Mouse (Mus musculus) CD4-positive, CD25-positive, alpha-beta regulatory T cell, adult 2 months (primary cell): ENCODE measurements around the gene Syt13.

ENCODE experiments used
- DNase-seq: peaks from one replicate; pipeline ENCODE4 v3.0.0-alpha.2; 2012; ENCODE audit warnings: low read depth, low spot score

Syt13 gene

DNA sequence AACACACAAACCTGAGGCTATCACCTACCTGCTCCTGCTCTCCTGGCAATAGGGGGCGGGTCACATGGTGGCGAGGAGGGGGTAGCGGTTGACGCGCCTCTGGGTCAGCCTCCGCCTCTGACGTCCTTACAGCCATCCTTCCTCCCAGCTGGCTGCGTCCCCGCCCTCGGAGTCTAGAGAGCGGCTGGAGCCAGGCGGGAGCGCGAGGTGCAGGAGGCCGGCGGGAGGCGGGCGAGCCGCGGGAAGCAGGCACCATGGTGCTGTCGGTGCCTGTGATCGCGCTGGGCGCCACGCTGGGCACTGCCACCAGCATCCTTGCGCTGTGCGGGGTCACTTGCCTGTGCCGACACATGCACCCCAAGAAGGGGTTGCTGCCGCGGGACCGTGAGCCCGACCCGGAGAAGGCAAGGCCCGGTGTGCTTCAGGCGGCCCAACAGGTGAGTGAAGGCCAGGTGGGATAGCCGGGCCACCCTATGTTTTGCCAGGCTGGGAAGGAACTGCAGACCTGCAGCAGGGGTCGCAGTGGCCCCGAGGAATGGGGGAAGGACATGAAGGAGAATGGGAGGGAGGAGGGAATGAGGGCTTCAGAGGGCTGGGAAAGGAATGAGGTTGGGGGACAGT is at the start of gene Syt13:
Gene Syt13, plus strand, starts transcription at position 166 of the 621 bp plus-strand sequence.
- DNase-seq = peak; percentile 15

DNA sequence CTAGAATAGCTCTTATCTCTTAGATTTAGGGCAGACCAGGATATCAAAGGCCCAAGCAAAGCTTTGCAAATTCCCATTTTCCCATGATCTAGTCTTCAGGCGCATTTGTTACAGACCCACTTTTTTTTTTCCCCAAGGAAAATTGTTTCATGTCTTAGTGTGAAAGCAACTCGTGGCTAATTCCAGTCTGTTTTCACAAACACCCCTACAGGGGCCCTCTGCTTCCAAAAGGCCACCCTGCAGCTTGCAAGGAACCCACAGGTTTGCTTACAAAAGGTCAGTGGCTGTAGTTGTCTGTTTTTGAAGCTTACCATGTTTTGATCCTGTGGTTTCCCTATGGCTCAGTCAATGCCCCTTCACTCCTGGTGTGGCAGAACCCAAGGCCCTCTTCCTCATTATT is 48.3 kb upstream of the Syt13 start:
- DNase-seq = no peak

GRCm38 (mm10) chr2:92870139-92870836 is 44.6 kb upstream of the Syt13 start:
- DNase-seq = no peak

GRCm38 (mm10) chr2:92871093-92871686 is 43.7 kb upstream of the Syt13 start:
- DNase-seq = no peak

DNA sequence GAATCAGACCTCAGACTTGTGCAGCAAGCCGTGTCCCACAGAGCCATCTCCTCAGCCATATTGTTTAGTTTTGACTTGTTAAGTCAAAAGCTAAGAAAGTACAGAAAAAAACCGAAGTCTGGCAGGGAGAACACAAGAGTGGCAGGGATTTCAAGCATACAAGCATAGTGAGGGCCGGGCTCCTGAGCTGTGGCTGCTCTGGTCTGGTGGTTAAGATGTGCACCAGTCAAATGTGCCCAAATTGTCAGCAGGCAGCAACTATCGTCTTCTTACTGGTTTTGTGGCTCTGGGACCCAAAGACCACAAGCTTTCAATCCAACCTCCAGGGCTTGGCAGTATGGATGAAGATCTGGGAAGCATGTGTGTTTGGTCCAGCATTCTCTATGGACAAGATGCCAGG is 42.2 kb upstream of the Syt13 start:
- no peak for DNase-seq

- no peak for DNase-seq
Observed at GRCm38 (mm10) chr2:92874592-92874991, 40.3 kb upstream of the Syt13 start.

DNA sequence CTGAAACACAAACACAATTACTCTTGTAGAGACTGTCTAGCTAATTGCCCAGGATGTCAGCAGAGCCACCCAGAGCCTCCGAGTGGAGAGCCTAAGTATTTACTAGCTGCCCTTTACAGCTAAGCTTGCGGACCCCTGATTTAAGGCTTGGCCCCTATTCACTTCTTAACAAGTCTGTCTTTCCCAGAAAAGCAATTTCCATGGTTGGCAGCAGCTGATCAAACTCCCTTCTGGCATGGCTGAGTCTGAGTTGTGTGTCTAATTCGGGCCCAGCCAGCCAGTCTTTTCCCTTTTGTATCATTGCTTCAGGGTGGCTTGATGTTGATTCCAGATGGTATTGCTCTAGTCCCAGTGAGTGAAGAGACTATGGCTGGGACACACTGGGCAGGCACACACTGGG is 37.4 kb upstream of the Syt13 start:
- no peak for DNase-seq

DNA sequence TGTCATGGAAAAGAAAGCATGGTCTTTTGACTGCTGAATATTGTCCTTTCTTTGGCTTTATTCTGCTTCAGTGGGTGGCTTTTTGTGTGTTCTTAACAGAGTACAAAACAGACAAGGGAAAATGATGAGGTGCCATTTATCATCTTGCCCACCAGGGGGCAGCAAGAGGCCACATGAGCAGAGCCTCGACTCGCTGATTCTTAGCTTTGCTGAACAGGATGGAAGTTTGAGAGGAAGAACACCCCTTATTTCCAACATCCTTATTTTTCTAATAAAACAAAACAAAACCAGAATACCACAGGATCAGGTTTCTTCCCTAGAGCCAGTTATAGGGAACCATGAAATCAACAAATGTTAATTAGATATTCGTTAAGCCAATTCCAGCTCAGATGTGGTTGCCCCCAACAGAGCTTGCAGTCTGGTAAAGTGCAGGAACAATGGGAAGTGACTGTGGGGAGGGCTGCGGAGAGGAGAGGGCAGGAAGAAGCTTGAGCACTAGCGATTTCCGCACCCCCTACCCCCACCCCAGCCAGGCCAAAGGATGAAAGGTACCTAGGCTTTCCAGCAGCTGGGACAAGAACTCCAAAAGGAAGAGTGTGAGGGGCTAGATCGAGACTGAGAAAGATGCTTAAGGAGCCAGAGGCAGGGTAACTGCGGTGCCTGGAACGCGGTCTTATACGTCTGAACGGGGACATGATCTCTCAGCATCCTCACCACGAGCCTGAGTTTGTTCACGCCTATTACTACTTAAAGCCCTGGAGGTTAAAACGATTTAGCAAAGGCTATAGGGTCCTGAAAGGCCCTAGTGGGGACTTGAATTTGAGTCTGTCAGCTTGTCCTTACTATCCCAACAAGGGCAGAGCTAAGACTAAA is 31.6 kb upstream of the Syt13 start:
- peak; percentile 71 for DNase-seq

DNA sequence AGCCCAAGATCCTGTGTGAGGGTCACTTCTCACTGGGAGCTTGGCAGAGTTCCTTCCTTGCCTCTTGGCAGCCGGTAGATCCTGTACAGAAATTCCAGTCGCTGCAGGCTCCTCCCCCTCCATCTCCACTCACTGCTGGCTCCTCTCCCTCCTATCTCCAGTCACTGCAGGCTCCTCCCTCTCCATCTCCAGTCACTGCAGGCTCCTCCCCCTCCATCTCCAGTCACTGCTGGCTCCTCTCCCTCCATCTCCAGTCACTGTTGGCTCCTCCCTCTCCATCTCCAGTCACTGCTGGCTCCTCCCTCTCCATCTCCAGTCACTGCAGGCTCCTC is 31.0 kb upstream of the Syt13 start:
- peak; percentile 24 for DNase-seq

DNA sequence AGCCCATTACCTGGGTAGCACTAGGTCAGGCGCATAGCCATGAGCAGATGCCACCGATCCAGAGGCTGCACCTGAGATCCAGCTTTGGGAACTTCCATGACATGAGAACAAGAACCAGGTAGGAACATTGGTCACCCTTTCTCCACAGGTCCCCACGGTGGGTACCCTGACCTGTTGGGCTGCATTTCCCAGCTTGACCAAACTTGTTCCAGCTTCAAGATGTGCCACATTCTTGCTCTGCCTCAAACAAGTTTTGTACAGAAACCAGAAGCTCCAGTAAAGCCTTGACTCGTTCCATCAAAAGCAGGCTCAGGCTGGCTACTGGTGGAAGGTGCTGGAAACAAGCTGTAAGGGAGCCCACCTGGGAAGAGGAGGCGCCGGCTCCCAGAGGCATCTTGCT is 29.9 kb upstream of the Syt13 start:
- no peak for DNase-seq

DNA sequence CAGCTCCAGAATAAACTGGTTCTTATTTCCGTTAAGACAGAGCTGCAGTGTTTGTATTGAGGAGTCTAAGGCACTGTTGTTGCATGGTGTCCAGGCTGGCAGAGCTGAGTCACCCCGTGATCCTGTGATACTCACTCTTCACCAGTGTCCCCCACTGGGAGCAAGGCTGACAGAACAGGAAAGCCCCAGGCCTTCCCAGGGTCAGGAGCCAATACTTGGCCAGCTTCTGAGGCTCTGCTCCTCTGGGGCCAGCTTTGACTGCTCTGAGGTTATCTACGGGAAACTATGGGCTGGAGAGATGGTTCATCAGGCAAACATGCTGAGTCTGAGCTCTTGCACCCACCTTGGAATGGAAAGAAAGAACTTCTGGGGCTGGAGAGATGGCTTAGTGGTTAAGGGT is 28.0 kb upstream of the Syt13 start:
- DNase-seq = no peak

GRCm38 (mm10) chr2:92892524-92892923 is 22.4 kb upstream of the Syt13 start:
- no peak for DNase-seq

DNA sequence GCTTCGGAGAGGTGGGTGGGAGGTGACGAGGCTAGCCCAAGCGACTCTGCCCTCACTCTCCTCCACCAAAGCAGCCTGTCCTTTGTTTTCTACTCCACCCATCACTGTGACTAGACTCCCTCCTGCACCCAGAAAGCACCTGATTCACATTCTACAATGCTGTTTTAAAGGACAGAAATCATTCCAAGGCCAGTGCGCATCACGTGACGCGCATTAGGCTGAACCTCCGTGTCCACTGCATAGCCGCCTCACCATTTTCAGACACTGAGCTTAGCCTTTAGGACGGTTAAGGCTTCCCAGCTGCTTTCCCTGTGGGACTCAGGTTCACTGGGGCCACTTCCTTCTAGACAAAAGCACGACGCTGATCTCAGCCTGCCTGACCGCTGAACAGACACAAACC is 11.2 kb upstream of the Syt13 start:
- no peak for DNase-seq

GRCm38 (mm10) chr2:92904307-92904859 is 10.5 kb upstream of the Syt13 start:
- DNase-seq = peak; percentile 77

DNA sequence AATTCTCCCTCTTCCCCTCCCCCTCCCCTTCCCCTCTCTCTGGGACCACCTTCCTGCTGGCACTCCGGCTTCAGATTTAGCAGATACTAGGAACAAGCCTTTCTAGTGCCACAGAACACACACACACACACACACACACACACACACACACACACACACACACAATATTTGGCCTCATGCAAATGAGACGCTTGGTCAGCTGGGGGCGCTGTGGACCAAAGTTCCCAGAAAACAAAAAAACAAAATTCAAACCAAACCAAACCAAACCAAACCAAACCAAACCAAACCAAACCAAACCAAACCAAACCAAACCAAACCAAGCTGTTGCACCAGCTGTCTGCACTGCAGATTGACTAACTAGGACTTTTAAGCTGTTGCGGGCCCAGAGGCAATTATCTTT is 4.5 kb upstream of the Syt13 start:
- peak; percentile 23 for DNase-seq

DNA sequence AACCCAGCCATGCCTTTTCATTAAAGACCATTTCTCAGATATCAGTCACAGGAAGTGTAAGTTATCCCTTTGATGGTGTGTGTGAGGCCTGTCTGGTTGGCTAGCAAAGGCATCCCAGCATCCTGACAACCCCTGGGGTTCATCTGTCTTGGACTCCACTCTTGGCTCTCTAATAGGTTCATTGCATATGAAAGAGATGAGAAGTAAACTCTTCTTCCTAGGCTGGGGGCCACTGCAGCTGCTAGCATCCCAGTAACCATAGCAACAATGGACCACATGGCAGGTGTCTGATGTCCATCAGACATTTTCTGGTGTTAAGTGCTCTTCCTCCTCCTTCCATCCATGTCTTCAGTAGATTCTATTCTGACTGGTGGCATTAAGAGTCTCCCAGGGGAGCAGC is 2.6 kb upstream of the Syt13 start:
- no peak for DNase-seq

DNA sequence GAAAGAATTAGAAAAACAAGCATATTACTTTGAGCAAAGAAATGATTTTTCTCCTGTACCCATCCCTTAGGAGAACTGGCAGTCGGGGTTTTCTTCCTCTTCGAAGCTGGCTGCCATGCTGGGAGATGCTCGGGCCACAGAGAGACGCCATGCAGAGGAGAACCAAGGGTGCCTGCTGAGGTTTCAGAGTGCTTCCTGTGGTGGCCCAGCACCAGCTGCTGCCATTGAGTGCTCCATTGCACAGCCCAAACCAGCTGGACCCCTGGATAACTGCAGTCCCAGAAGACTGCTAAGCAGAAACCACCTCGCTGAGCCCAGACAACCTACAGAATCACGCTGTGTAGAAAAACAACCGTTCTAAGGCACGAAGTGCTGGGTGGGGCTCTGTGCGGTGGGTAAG is 1.6 kb upstream of the Syt13 start:
- DNase-seq = no peak

GRCm38 (mm10) chr2:92915659-92916631 is 1.0 kb downstream of the Syt13 start:
- no peak for DNase-seq

DNA sequence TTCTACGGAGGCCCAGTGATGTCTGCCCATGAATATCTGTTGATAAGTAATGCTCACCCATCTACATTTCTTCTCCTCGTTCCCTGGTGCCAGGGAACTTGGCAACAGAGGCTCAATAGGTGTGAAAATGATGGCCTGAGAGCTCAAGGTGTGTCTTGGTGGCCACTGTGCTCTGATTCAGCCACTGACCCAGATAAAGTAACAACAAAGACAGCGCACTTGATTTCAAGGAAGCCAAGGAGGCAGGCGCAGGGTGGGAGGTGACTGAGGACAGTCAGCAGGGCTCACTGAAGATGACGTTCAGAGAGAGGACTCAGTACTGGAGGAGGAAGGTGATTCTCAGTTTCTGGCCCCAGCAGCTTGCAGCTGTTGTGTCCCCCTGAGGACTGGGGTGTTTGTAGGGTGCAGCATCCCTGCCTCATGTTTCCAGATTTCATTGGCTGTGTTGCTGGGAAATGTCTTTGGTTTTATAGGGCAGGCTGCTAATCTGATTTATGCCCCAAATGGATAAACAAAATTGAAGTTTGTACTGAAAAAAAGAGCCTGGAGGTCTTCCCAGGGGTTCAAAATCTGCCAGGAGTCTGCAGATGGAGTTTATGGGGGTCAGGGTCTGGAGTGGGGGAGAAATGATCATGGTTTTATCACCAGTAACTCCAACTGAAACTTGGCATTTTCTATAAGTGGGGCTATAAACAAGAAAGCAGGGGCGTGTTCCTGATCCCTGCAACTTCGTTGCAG is 2.7 kb downstream of the Syt13 start:
- no peak for DNase-seq

- DNase-seq = no peak
Observed at GRCm38 (mm10) chr2:92920709-92921108, 5.8 kb downstream of the Syt13 start.
